Mouse (Mus musculus) CD4-positive, CD25-positive, alpha-beta regulatory T cell, adult 2 months (primary cell): ENCODE data around the gene Dscam.

Experiments
- DNase-seq: peaks from one replicate; pipeline ENCODE4 v3.0.0-alpha.2; 2012; ENCODE audit warnings: low read depth, low spot score

Gene Dscam

GRCm38 (mm10) chr16:96563350-96564257 is 606.9 kb downstream of the Dscam start:
- no peak for DNase-seq

GRCm38 (mm10) chr16:96559796-96560195 is 610.8 kb downstream of the Dscam start:
- DNase-seq, result no peak

- no peak for DNase-seq
Measured at GRCm38 (mm10) chr16:96558341-96558740, 612.2 kb downstream of the Dscam start.

- no peak for DNase-seq
Measured at GRCm38 (mm10) chr16:96556621-96557020, 613.9 kb downstream of the Dscam start.

- no peak for DNase-seq
Measured at GRCm38 (mm10) chr16:96555412-96555811, 615.1 kb downstream of the Dscam start.

- DNase-seq, result no peak
Measured at GRCm38 (mm10) chr16:96552680-96553079, 617.9 kb downstream of the Dscam start.

- DNase-seq, result no peak
Measured at GRCm38 (mm10) chr16:96541056-96541455, 629.5 kb downstream of the Dscam start.
